Mouse (Mus musculus): ENCODE results near the gene Rdh19. TPM values are rescaled to one million over a fixed set of nuclear protein-coding genes. Genes with fewer than 3 reads are reported as not detected.
"Not testable (repeated sequence)": the region's sequence is repeated elsewhere in the genome, so short reads cannot be mapped to it uniquely, and the experiment has no call there.

Rdh19 gene
- polyA plus RNA-seq (2015; fragmentation: Nextera tagmentation; extraction: Ambion mirVana) = 6.8 TPM in 2 replicates

DNA sequence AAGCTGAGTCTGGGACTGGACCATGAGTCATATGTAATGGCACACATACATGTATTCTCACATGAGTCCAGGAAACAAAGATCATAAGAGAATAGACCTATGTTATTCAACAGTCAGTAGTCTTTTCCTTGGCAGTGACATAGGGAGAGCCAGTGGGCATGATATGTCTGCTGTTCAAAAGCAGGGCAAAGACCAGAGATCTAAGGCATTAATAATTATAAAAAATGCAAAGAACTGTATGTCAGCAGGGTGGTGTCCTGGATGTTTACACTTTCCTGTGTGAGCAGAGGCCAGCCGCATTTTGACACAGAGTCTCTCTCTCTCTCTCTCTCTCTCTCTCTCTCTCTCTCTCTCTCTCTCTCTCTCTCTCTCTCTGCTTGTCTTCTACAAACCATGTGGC, at the start of gene Rdh19:
Gene Rdh19 (plus strand): TSS at position 301 of the 400 bp plus-strand sequence.
- 44% methylated on average over 1 of the region's 1 CpGs for WGBS

GRCm38 (mm10) chr10:127800891-127801290, 48.8 kb upstream of the Rdh19 start, which contains the start of gene Rdh16:
Rdh16 (plus strand) TSS chr10:127801152.
- no peak within 1 kb of the TSS for H3K9ac ChIP-seq (replicated peaks; ENCODE audit: low read length)
- H3K9me3 ChIP-seq (ENCODE audit: low read length) = peaks cover 4% of the 10 kb centered on the region
- H3K27me3 ChIP-seq (ENCODE audit: insufficient read depth, low read length) = no peaks in the 10 kb centered on the region
- no peaks in the 10 kb centered on the region for H3K36me3 ChIP-seq (ENCODE audit: insufficient read depth, low read length)
- H3K27ac ChIP-seq (ENCODE audit: low read length) = no peak within 1 kb of the TSS
- no peak for ATAC-seq (ENCODE audit: low FRiP score, low TSS enrichment)
- no peak within 1 kb of the TSS for H3K4me3 ChIP-seq (ENCODE audit: low read length)
- H3K4me1 ChIP-seq (ENCODE audit: insufficient read depth, low read length) = no peaks in the 10 kb centered on the region
- no peak within 1 kb of the TSS for H3K4me2 ChIP-seq (replicated peaks; ENCODE audit: low read depth, low read length)
- 78% methylated on average over 6 of the region's 6 CpGs for WGBS

More for the DNA sequence above, at the start of gene Rdh19:
- ATAC-seq (ENCODE audit: low FRiP score, low TSS enrichment) = no peak
- Histone ChIP-seq H3K4me2 (replicated peaks; ENCODE audit: low read depth, low read length) (no peak within 1 kb of the TSS), H3K4me3 (ENCODE audit: low read length) (no peak within 1 kb of the TSS), H3K4me1 (ENCODE audit: insufficient read depth, low read length) (no peaks in the 10 kb centered on the region), H3K9me3 (ENCODE audit: low read length) (no peaks in the 10 kb centered on the region), H3K27me3 (ENCODE audit: insufficient read depth, low read length) (no peaks in the 10 kb centered on the region), H3K9ac (replicated peaks; ENCODE audit: low read length) (no peak within 1 kb of the TSS), H3K36me3 (ENCODE audit: insufficient read depth, low read length) (no peaks in the 10 kb centered on the region), H3K27ac (ENCODE audit: low read length) (no peak within 1 kb of the TSS)

GRCm38 (mm10) chr10:127801612-127802011, 48.1 kb upstream of the Rdh19 start:
- Histone ChIP-seq H3K27ac (ENCODE audit: low read length) (no peak overlapping the region), H3K9ac (replicated peaks; ENCODE audit: low read length) (no peak overlapping the region), H3K4me1 (ENCODE audit: insufficient read depth, low read length) (no peaks in the 10 kb centered on the region), H3K4me3 (ENCODE audit: low read length) (no peak overlapping the region), H3K36me3 (ENCODE audit: insufficient read depth, low read length) (no peaks in the 10 kb centered on the region), H3K4me2 (replicated peaks; ENCODE audit: low read depth, low read length) (no peak overlapping the region), H3K9me3 (ENCODE audit: low read length) (peaks cover 1% of the 10 kb centered on the region), H3K27me3 (ENCODE audit: insufficient read depth, low read length) (no peaks in the 10 kb centered on the region)
- ATAC-seq (ENCODE audit: low FRiP score, low TSS enrichment) = no peak
- 86% methylated on average over 2 of the region's 2 CpGs for WGBS

GRCm38 (mm10) chr10:127802236-127802635, 47.5 kb upstream of the Rdh19 start:
- Histone ChIP-seq H3K4me1 (ENCODE audit: insufficient read depth, low read length) (no peaks in the 10 kb centered on the region), H3K36me3 (ENCODE audit: insufficient read depth, low read length) (no peaks in the 10 kb centered on the region), H3K27ac (ENCODE audit: low read length) (no peak overlapping the region), H3K9me3 (ENCODE audit: low read length) (no peaks in the 10 kb centered on the region), H3K9ac (replicated peaks; ENCODE audit: low read length) (no peak overlapping the region), H3K4me2 (replicated peaks; ENCODE audit: low read depth, low read length) (no peak overlapping the region), H3K4me3 (ENCODE audit: low read length) (no peak overlapping the region), H3K27me3 (ENCODE audit: insufficient read depth, low read length) (no peaks in the 10 kb centered on the region)
- 80% methylated on average over 5 of the region's 5 CpGs for WGBS
- ATAC-seq (ENCODE audit: low FRiP score, low TSS enrichment) = no peak

DNA sequence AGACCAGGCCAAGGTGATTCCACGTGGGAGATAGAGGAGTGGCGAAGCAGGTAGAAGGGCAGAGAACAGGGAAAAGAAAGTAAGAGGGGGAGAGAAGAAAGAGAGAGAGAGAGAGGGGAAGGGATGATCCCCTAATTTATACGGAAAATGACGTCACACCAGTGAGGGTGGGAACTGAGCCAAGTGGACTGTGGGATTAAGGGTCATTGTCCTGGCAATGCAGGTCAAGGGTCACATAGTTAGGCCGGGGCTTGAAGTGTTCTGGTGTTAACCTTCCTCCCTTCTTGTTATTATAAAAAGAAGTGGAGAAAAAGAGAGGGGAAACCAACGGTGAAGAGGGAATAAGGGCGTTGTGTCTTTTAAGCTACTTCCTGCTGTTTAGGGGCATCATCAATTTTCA, 45.3 kb upstream of the Rdh19 start:
- H3K27me3 ChIP-seq (ENCODE audit: insufficient read depth, low read length) = no peaks in the 10 kb centered on the region
- H3K4me2 ChIP-seq (replicated peaks; ENCODE audit: low read depth, low read length) = no peak overlapping the region
- no peak overlapping the region for H3K4me3 ChIP-seq (ENCODE audit: low read length)
- WGBS = 62% methylated on average over 7 of the region's 7 CpGs
- no peaks in the 10 kb centered on the region for H3K36me3 ChIP-seq (ENCODE audit: insufficient read depth, low read length)
- no peak for ATAC-seq (ENCODE audit: low FRiP score, low TSS enrichment)
- H3K27ac ChIP-seq (ENCODE audit: low read length) = no peak overlapping the region
- no peaks in the 10 kb centered on the region for H3K9me3 ChIP-seq (ENCODE audit: low read length)
- H3K9ac ChIP-seq (replicated peaks; ENCODE audit: low read length) = no peak overlapping the region
- H3K4me1 ChIP-seq (ENCODE audit: insufficient read depth, low read length) = no peaks in the 10 kb centered on the region

- Histone ChIP-seq H3K36me3 (ENCODE audit: insufficient read depth, low read length) (no peaks in the 10 kb centered on the region), H3K4me1 (ENCODE audit: insufficient read depth, low read length) (no peaks in the 10 kb centered on the region), H3K9me3 (ENCODE audit: low read length) (peaks cover 7% of the 10 kb centered on the region), H3K27me3 (ENCODE audit: insufficient read depth, low read length) (no peaks in the 10 kb centered on the region), H3K27ac (ENCODE audit: low read length) (no peak overlapping the region), H3K9ac (replicated peaks; ENCODE audit: low read length) (no peak overlapping the region), H3K4me2 (replicated peaks; ENCODE audit: low read depth, low read length) (no peak overlapping the region), H3K4me3 (ENCODE audit: low read length) (no peak overlapping the region)
- no peak for ATAC-seq (ENCODE audit: low FRiP score, low TSS enrichment)
These were observed 33.8 kb upstream of the Rdh19 start for GRCm38 (mm10) chr10:127815888-127816287.

DNA sequence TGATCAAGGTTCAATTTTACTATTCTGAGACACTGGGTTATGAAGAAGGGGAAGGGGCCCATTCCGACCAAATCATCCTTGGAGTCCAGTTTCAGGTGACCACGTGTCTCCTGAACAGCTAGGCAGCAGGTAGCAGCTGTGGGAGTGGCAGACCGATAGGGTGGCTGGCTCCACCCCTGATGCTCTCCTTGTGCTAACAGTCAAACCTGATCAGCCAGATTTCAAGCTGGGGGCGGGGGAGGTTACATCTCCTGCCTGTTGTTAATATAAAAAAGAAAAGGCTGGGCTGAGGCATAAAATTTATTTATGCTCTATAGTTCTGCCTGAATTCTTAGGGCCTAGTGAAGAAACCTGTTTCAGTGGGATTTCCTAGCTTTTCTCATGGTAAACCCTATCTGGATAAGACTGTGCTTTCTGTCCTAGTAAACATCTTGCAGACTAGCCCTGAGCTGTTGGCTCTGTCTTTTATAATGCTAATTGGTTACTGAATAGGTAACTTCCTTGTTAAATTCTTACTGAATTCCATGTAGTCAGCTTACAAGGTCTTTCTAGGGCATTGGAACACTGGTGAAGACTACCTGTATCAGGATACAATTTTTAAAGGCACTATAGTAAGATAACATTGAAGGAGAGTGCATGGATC, 32.3 kb upstream of the Rdh19 start:
- not testable (repeated sequence) for H3K36me3 ChIP-seq (ENCODE audit: insufficient read depth, low read length); H3K4me3 ChIP-seq (ENCODE audit: low read length); H3K27ac ChIP-seq (ENCODE audit: low read length); H3K9me3 ChIP-seq (ENCODE audit: low read length); H3K4me1 ChIP-seq (ENCODE audit: insufficient read depth, low read length); H3K4me2 ChIP-seq (replicated peaks; ENCODE audit: low read depth, low read length); H3K9ac ChIP-seq (replicated peaks; ENCODE audit: low read length); ATAC-seq (ENCODE audit: low FRiP score, low TSS enrichment); H3K27me3 ChIP-seq (ENCODE audit: insufficient read depth, low read length)
- 70% methylated on average over 4 of the region's 4 CpGs for WGBS

DNA sequence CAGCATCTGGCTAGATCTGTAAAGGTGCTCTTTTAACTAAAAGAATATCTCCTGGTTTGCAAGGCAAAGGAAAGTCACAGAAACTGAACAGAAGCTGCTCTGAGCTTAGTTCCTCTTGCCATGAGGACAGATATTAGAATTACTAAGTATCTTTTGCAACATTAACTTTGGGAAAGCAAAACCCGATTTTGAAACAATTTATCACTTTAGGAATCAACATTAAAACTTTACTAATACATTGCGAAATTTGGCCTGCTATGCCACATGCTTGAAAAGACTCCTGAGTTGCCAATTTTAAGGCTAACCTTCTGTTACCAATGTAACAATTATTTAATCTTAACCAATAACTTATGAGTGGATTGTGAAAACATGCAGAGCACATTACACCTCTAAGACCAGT, 27.9 kb upstream of the Rdh19 start:
- not testable (repeated sequence) for H3K9me3 ChIP-seq (ENCODE audit: low read length); ATAC-seq (ENCODE audit: low FRiP score, low TSS enrichment); H3K4me2 ChIP-seq (replicated peaks; ENCODE audit: low read depth, low read length); H3K36me3 ChIP-seq (ENCODE audit: insufficient read depth, low read length); H3K27me3 ChIP-seq (ENCODE audit: insufficient read depth, low read length); H3K27ac ChIP-seq (ENCODE audit: low read length); H3K9ac ChIP-seq (replicated peaks; ENCODE audit: low read length); H3K4me3 ChIP-seq (ENCODE audit: low read length); H3K4me1 ChIP-seq (ENCODE audit: insufficient read depth, low read length)
- WGBS = 90% methylated on average over 2 of the region's 2 CpGs

- Histone ChIP-seq H3K9ac (replicated peaks; ENCODE audit: low read length) (no peak overlapping the region), H3K4me3 (ENCODE audit: low read length) (no peak overlapping the region)
- 80% methylated on average over 6 of the region's 6 CpGs for WGBS
These were observed 24.3 kb upstream of the Rdh19 start for GRCm38 (mm10) chr10:127825386-127825785.

GRCm38 (mm10) chr10:127829121-127829520, 20.6 kb upstream of the Rdh19 start:
- Histone ChIP-seq H3K4me2 (replicated peaks; ENCODE audit: low read depth, low read length) (no peak overlapping the region), H3K9ac (replicated peaks; ENCODE audit: low read length) (no peak overlapping the region), H3K27ac (ENCODE audit: low read length) (no peak overlapping the region), H3K4me3 (ENCODE audit: low read length) (no peak overlapping the region), H3K9me3 (ENCODE audit: low read length) (no peaks in the 10 kb centered on the region; the same call in 1 of the 2 replicates), H3K27me3 (ENCODE audit: insufficient read depth, low read length) (no peaks in the 10 kb centered on the region), H3K4me1 (ENCODE audit: insufficient read depth, low read length) (no peaks in the 10 kb centered on the region), H3K36me3 (ENCODE audit: insufficient read depth, low read length) (no peaks in the 10 kb centered on the region)
- 76% methylated on average over 3 of the region's 3 CpGs for WGBS
- ATAC-seq (ENCODE audit: low FRiP score, low TSS enrichment) = no peak

More at GRCm38 (mm10) chr10:127825386-127825785, 24.3 kb upstream of the Rdh19 start:
- Histone ChIP-seq H3K27me3 (ENCODE audit: insufficient read depth, low read length) (no peaks in the 10 kb centered on the region), H3K9me3 (ENCODE audit: low read length) (peaks cover 4% of the 10 kb centered on the region), H3K4me1 (ENCODE audit: insufficient read depth, low read length) (no peaks in the 10 kb centered on the region), H3K4me2 (replicated peaks; ENCODE audit: low read depth, low read length) (no peak overlapping the region), H3K36me3 (ENCODE audit: insufficient read depth, low read length) (no peaks in the 10 kb centered on the region), H3K27ac (ENCODE audit: low read length) (no peak overlapping the region)
- no peak for ATAC-seq (ENCODE audit: low FRiP score, low TSS enrichment)

Measured in kidney, embryonic 16.5 days (tissue).